Mouse (Mus musculus) liver, embryonic 11.5 days (tissue): ENCODE measurements around the gene Ptpdc1. TPM values are rescaled to one million over a fixed set of nuclear protein-coding genes. Genes with fewer than 3 reads are reported as not detected.

Source experiments
- ATAC-seq: fragments of 200-750 bp; cut with Nextera tagmentation; replicated peaks from 2 replicates; pipeline ENCODE4 v1.8.0; 2017; ENCODE audit warnings: moderate number of reproducible peaks, mild to moderate bottlenecking, moderate TSS enrichment, moderate library complexity; ENCODE audit not compliant: low FRiP score
- DNase-seq: peaks from one replicate; pipeline ENCODE4 v3.0.0-alpha.2; 2017; ENCODE audit warnings: low spot score
- H3K27ac ChIP-seq: fragments of 300-500 bp; sonication (generic); 2 replicates; pipeline ENCODE4 v1.5.1; 2014; ENCODE audit warnings: mild to moderate bottlenecking, low read depth, low read length, control low read depth
- H3K27me3 ChIP-seq: fragments of 300-500 bp; sonication (generic); replicated peaks from 2 replicates; pipeline ENCODE4 v1.6.1; 2014; ENCODE audit warnings: low read length, mixed read lengths; ENCODE audit not compliant: control insufficient read depth, insufficient read depth
- H3K36me3 ChIP-seq: fragments of 300-500 bp; sonication (generic); 2 replicates; pipeline ENCODE4 v1.6.1; 2014; ENCODE audit warnings: mild to moderate bottlenecking, low read length, moderate library complexity, mixed read lengths; ENCODE audit not compliant: control insufficient read depth, insufficient read depth
- H3K4me1 ChIP-seq: fragments of 300-500 bp; sonication (generic); replicated peaks from 2 replicates; pipeline ENCODE4 v1.6.1; 2014; ENCODE audit warnings: low read length, mixed read lengths; ENCODE audit not compliant: control insufficient read depth, insufficient read depth
- H3K4me2 ChIP-seq: fragments of 300-500 bp; sonication (generic); 2 replicates; pipeline ENCODE4 v1.6.1; 2014; ENCODE audit warnings: mild to moderate bottlenecking, control low read depth, moderate library complexity
- H3K4me3 ChIP-seq: fragments of 300-500 bp; sonication (generic); 2 replicates; pipeline ENCODE4 v1.5.1; 2014; ENCODE audit warnings: low read depth, low read length, control low read depth
- H3K9ac ChIP-seq: fragments of 300-500 bp; sonication (generic); 2 replicates; pipeline ENCODE4 v1.6.1; 2014; ENCODE audit warnings: low read depth, low read length, control low read depth
- H3K9me3 ChIP-seq: fragments of 300-500 bp; sonication (generic); 2 replicates; pipeline ENCODE4 v1.6.1; 2016; ENCODE audit warnings: low read length, inconsistent platforms, mixed read lengths; ENCODE audit not compliant: control insufficient read depth
- WGBS: fragments of 180-500 bp; shearing (Covaris S2); extraction: QIAGEN DNeasy Blood & Tissue Kit; methylation state at CpG from one replicate; pipeline ENCODE4 v1.1.7; 2014; 5-methylcytosine and 5-hydroxymethylcytosine counted together
- polyA plus RNA-seq: library from polyadenylated mRNA; unstranded; fragments of >200 nt; fragmentation: Nextera tagmentation; extraction: Ambion mirVana; gene quantifications from 2 replicates; pipeline ENCODE4 v1.2.1, GENCODE M21; 2014

Ptpdc1 gene
- polyA plus RNA-seq = 3.4 and 3.8 TPM in 2 replicates

- H3K9me3 ChIP-seq = no peaks in the 10 kb centered on the region
- peak within 1 kb of the TSS; percentile 63 for H3K9ac ChIP-seq
- H3K36me3 ChIP-seq = no peaks in the 10 kb centered on the region
- H3K4me3 ChIP-seq = peak within 1 kb of the TSS; percentile 63
- DNase-seq = peak; percentile 91
- ATAC-seq = peak; percentile 98
- 4% methylated on average over 76 of the region's 76 CpGs for WGBS
- peaks cover 20% of the 10 kb centered on the region for H3K27me3 ChIP-seq
- peak within 1 kb of the TSS; percentile 58 for H3K27ac ChIP-seq
- H3K4me1 ChIP-seq = peaks cover 3% of the 10 kb centered on the region; the same call in 1 of the 2 replicates
- peak within 1 kb of the TSS; percentile 81 for H3K4me2 ChIP-seq
Measured at GRCm38 (mm10) chr13:48625433-48626184, at the start of gene Ptpdc1. Ptpdc1 (minus strand) TSS chr13:48625664.

GRCm38 (mm10) chr13:48674609-48675008, 49.1 kb upstream of the Ptpdc1 start:
- Histone ChIP-seq H3K9me3 (0 out of 2 replicates have a peak, but pooled peaks cover 5% of the 10 kb centered on the region), H3K36me3 (no peaks in the 10 kb centered on the region), H3K4me1 (no peaks in the 10 kb centered on the region; the same call in 1 of the 2 replicates), H3K27me3 (peaks cover 49% of the 10 kb centered on the region), H3K4me3 (no peak overlapping the region), H3K9ac (no peak overlapping the region), H3K27ac (no peak overlapping the region), H3K4me2 (no peak overlapping the region)
- DNase-seq (no peak), ATAC-seq (no peak)
- WGBS = 66% methylated on average over 5 of the region's 5 CpGs

GRCm38 (mm10) chr13:48672312-48672840, 46.9 kb upstream of the Ptpdc1 start:
- ATAC-seq = no peak
- no peak for DNase-seq
- H3K36me3 ChIP-seq = no peaks in the 10 kb centered on the region
- H3K9me3 ChIP-seq = 0 out of 2 replicates have a peak, but pooled peaks cover 5% of the 10 kb centered on the region
- H3K9ac ChIP-seq = no peak overlapping the region
- 4% methylated on average over 24 of the region's 24 CpGs for WGBS
- H3K27ac ChIP-seq = no peak overlapping the region
- no peak overlapping the region for H3K4me3 ChIP-seq
- peaks cover 67% of the 10 kb centered on the region for H3K27me3 ChIP-seq
- H3K4me1 ChIP-seq = peaks cover 5% of the 10 kb centered on the region
- H3K4me2 ChIP-seq = 0 out of 2 replicates have a peak overlapping the region, but pooled peaks have one; percentile 29

GRCm38 (mm10) chr13:48668976-48669534, 43.6 kb upstream of the Ptpdc1 start:
- ATAC-seq = no peak
- H3K9ac ChIP-seq = no peak overlapping the region
- H3K4me1 ChIP-seq = peaks cover 5% of the 10 kb centered on the region
- no peaks in the 10 kb centered on the region for H3K36me3 ChIP-seq
- peaks cover 96% of the 10 kb centered on the region for H3K27me3 ChIP-seq
- no peak for DNase-seq
- H3K27ac ChIP-seq = no peak overlapping the region
- H3K9me3 ChIP-seq = no peaks in the 10 kb centered on the region
- peak overlapping the region; percentile 33 for H3K4me3 ChIP-seq
- 1% methylated on average over 33 of the region's 34 CpGs for WGBS
- peak overlapping the region; percentile 50 for H3K4me2 ChIP-seq

GRCm38 (mm10) chr13:48668091-48668975, 42.9 kb upstream of the Ptpdc1 start:
- Histone ChIP-seq H3K4me3 (peak overlapping the region; percentile 33), H3K9ac (no peak overlapping the region), H3K4me2 (peak overlapping the region; percentile 50), H3K36me3 (no peaks in the 10 kb centered on the region), H3K4me1 (peaks cover 5% of the 10 kb centered on the region), H3K27ac (no peak overlapping the region), H3K27me3 (peaks cover 97% of the 10 kb centered on the region), H3K9me3 (no peaks in the 10 kb centered on the region)
- no peak for ATAC-seq
- DNase-seq = no peak
- 2% methylated on average over 33 of the region's 33 CpGs for WGBS

GRCm38 (mm10) chr13:48667461-48667860, 42.0 kb upstream of the Ptpdc1 start:
- no peak for ATAC-seq
- H3K4me3 ChIP-seq = no peak overlapping the region
- H3K9ac ChIP-seq = no peak overlapping the region
- peaks cover 5% of the 10 kb centered on the region for H3K4me1 ChIP-seq
- DNase-seq = no peak
- H3K4me2 ChIP-seq = no peak overlapping the region; the same call in 1 of the 2 replicates
- peaks cover 97% of the 10 kb centered on the region for H3K27me3 ChIP-seq
- WGBS = 6% methylated on average over 4 of the region's 4 CpGs
- no peaks in the 10 kb centered on the region for H3K9me3 ChIP-seq
- H3K27ac ChIP-seq = no peak overlapping the region
- no peaks in the 10 kb centered on the region for H3K36me3 ChIP-seq

GRCm38 (mm10) chr13:48665656-48666597, 40.5 kb upstream of the Ptpdc1 start:
- H3K27ac ChIP-seq = no peak overlapping the region
- peak overlapping the region; percentile 33; the same call in 1 of the 2 replicates for H3K4me3 ChIP-seq
- DNase-seq = no peak
- H3K27me3 ChIP-seq = peaks cover 100% of the 10 kb centered on the region
- WGBS = 3% methylated on average over 58 of the region's 58 CpGs
- H3K9ac ChIP-seq = no peak overlapping the region
- no peaks in the 10 kb centered on the region for H3K9me3 ChIP-seq
- H3K4me2 ChIP-seq = peak overlapping the region; percentile 31; the same call in 1 of the 2 replicates
- H3K4me1 ChIP-seq = peaks cover 5% of the 10 kb centered on the region; the same call in 1 of the 2 replicates
- no peaks in the 10 kb centered on the region for H3K36me3 ChIP-seq
- no peak for ATAC-seq
